Mouse (Mus musculus) thymus, postnatal 10 days (tissue): Measurements from ENCODE around the gene Gm42957.
"Not testable (repeated sequence)": the region's sequence is repeated elsewhere in the genome, so short reads cannot be mapped to it uniquely, and the experiment has no call there.

Experiments
- DNase-seq, 2 experiments: peaks; one replicate each; pipeline ENCODE4 v3.0.0; 2021; ENCODE audit warnings: low spot score in 2 of 2

The Gm42957 gene

GRCm38 (mm10) chr3:96675171-96675570, 39.9 kb downstream of the Gm42957 start:
- DNase-seq = no peak

GRCm38 (mm10) chr3:96675690-96676089, 40.4 kb downstream of the Gm42957 start:
- no peak for DNase-seq

GRCm38 (mm10) chr3:96678456-96678855, 43.2 kb downstream of the Gm42957 start:
- no peak for DNase-seq

- no peak for DNase-seq
Observed at GRCm38 (mm10) chr3:96679159-96679674, 43.9 kb downstream of the Gm42957 start.

- DNase-seq = no peak
Observed at GRCm38 (mm10) chr3:96680269-96680956, 45.1 kb downstream of the Gm42957 start.

- DNase-seq = no peak
Observed at GRCm38 (mm10) chr3:96683496-96683895, 48.2 kb downstream of the Gm42957 start.

- no peak for DNase-seq
Observed at GRCm38 (mm10) chr3:96684151-96684821, 49.0 kb downstream of the Gm42957 start.

- DNase-seq = no peak
Observed at GRCm38 (mm10) chr3:96684822-96685156, 49.5 kb downstream of the Gm42957 start.

- not testable (repeated sequence) for DNase-seq
Observed at GRCm38 (mm10) chr3:96686057-96686456, 50.8 kb downstream of the Gm42957 start.

- no peak for DNase-seq
Observed at GRCm38 (mm10) chr3:96688854-96689253, 53.6 kb downstream of the Gm42957 start.

GRCm38 (mm10) chr3:96690298-96690697, 55.0 kb downstream of the Gm42957 start:
- no peak for DNase-seq

- DNase-seq = no peak
Observed at GRCm38 (mm10) chr3:96692506-96692905, 57.2 kb downstream of the Gm42957 start.

- no peak for DNase-seq
Observed at GRCm38 (mm10) chr3:96693579-96693978, 58.3 kb downstream of the Gm42957 start.

- peak; percentile 13 to 35 for DNase-seq
Observed at GRCm38 (mm10) chr3:96696198-96696765, 61.0 kb downstream of the Gm42957 start, which contains the start of gene Pias3. Gene Pias3 (plus strand): TSS chr3:96696384.

GRCm38 (mm10) chr3:96696766-96697732, 61.8 kb downstream of the Gm42957 start:
- peak; percentile 35 to 52 for DNase-seq

- no peak for DNase-seq
Observed at GRCm38 (mm10) chr3:96698993-96699690, 63.9 kb downstream of the Gm42957 start.

- DNase-seq = peak in 1 of 2 experiments; percentile 54
Observed at GRCm38 (mm10) chr3:96700376-96700775, 65.1 kb downstream of the Gm42957 start.

GRCm38 (mm10) chr3:96701003-96701402, 65.7 kb downstream of the Gm42957 start:
- DNase-seq = no peak
